ENCODE assay signal across 8 mouse cellular contexts in genomic region chr12:110188641-110189328, GRCm38 (mm10).
DNase-seq lines count a peak whose midpoint lies in the region; ATAC-seq lines count a peak whose summit lies in the region.

No protein-coding gene starts in this region.

- H3K4me3 ChIP-seq in heart, embryonic 15.5 days = peak overlapping the region; percentile 10; the same call in 1 of the 2 replicates
- H3K4me3 ChIP-seq in embryonic facial prominence, embryonic 15.5 days (replicated peaks) = peak overlapping the region; percentile 21
- peak overlapping the region; percentile 18 for H3K4me3 ChIP-seq in neural tube, embryonic 15.5 days (replicated peaks)

- intact Hi-C loops in heart, postnatal 36 days (cut with DNase I) = no loop called here
- intact Hi-C loops in left cerebral cortex, postnatal 36 days (cut with DNase I) = no loop called here

- H3K4me1 ChIP-seq in heart, embryonic 15.5 days (replicated peaks) = peaks cover 14% of the 10 kb centered on the region; the same call in 1 of the 2 replicates
- H3K4me1 ChIP-seq in embryonic facial prominence, embryonic 15.5 days = peaks cover 24% of the 10 kb centered on the region
- H3K4me1 ChIP-seq in neural tube, embryonic 15.5 days = peaks cover 24% of the 10 kb centered on the region

- no peaks in the 10 kb centered on the region for H3K36me3 ChIP-seq in heart, embryonic 15.5 days
- no peaks in the 10 kb centered on the region for H3K36me3 ChIP-seq in embryonic facial prominence, embryonic 15.5 days
- H3K36me3 ChIP-seq in neural tube, embryonic 15.5 days = no peaks in the 10 kb centered on the region

- H3K27ac ChIP-seq in heart, embryonic 15.5 days = no peak overlapping the region
- no peak overlapping the region for H3K27ac ChIP-seq in embryonic facial prominence, embryonic 15.5 days (replicated peaks)
- no peak overlapping the region for H3K27ac ChIP-seq in neural tube, embryonic 15.5 days (replicated peaks)

- peaks cover 88% of the 10 kb centered on the region for H3K27me3 ChIP-seq in heart, embryonic 15.5 days
- H3K27me3 ChIP-seq in embryonic facial prominence, embryonic 15.5 days = peaks cover 69% of the 10 kb centered on the region
- H3K27me3 ChIP-seq in neural tube, embryonic 15.5 days (replicated peaks) = peaks cover 66% of the 10 kb centered on the region

- no peaks in the 10 kb centered on the region for H3K9me3 ChIP-seq in heart, embryonic 15.5 days (replicated peaks)
- no peaks in the 10 kb centered on the region for H3K9me3 ChIP-seq in embryonic facial prominence, embryonic 15.5 days (replicated peaks)
- H3K9me3 ChIP-seq in neural tube, embryonic 15.5 days (replicated peaks) = no peaks in the 10 kb centered on the region

- DNase-seq in heart, postnatal 36 days = no peak
- DNase-seq in kidney, postnatal 4 days = peak; percentile 11 to 30
- DNase-seq in left cerebral cortex, postnatal 36 days (ENCODE audit: low spot score in 2 of 2) = no peak
- no peak for DNase-seq in right cerebral cortex, postnatal 25 days

- WGBS in heart, embryonic 15.5 days = 2% methylated on average over 39 of the region's 39 CpGs
- 5% methylated on average over 39 of the region's 39 CpGs for WGBS in embryonic facial prominence, embryonic 15.5 days
- 2% methylated on average over 39 of the region's 39 CpGs for WGBS in neural tube, embryonic 15.5 days

- H3K4me2 ChIP-seq in heart, embryonic 15.5 days = 0 out of 2 replicates have a peak overlapping the region, but pooled peaks have one; percentile 8
- peak overlapping the region; percentile 39 for H3K4me2 ChIP-seq in embryonic facial prominence, embryonic 15.5 days (replicated peaks)
- H3K4me2 ChIP-seq in neural tube, embryonic 15.5 days = peak overlapping the region; percentile 48

- no peak overlapping the region for H3K9ac ChIP-seq in heart, embryonic 15.5 days
- no peak overlapping the region for H3K9ac ChIP-seq in embryonic facial prominence, embryonic 15.5 days
- H3K9ac ChIP-seq in neural tube, embryonic 15.5 days (replicated peaks) = no peak overlapping the region

- ATAC-seq in heart, embryonic 15.5 days (replicated peaks; ENCODE audit: insufficient number of reproducible peaks, insufficient read depth, low FRiP score, low read depth) = no peak
- no peak for ATAC-seq in embryonic facial prominence, embryonic 15.5 days (ENCODE audit: insufficient number of reproducible peaks, low FRiP score, low TSS enrichment, low read depth)
- peak; percentile 28; the same call in 1 of the 2 replicates for ATAC-seq in neural tube, embryonic 15.5 days (ENCODE audit: low FRiP score)
- no peak for ATAC-seq in monocyte, adult 5-6 weeks (replicated peaks; ENCODE audit: insufficient number of reproducible peaks, low FRiP score, low TSS enrichment, poor library complexity, severe bottlenecking)

Comparison
In these comparisons a context has a peak if more than half of its experiments do, and no peak if none do; other contexts are left out.
1. DNase-seq: peak in kidney, postnatal 4 days (2 of 2); none in heart, postnatal 36 days (0 of 2), left cerebral cortex, postnatal 36 days (0 of 2) and right cerebral cortex, postnatal 25 days (single experiment).
2. Peak in every context shown above with its lines, with median percentiles within 50 percentile points of each other: H3K4me2 ChIP-seq and H3K4me3 ChIP-seq.